Mouse (Mus musculus) frontal cortex, postnatal 10 days (tissue): ENCODE results near the gene 1700021F07Rik.

Experiments used
- DNase-seq, 2 experiments: peaks; one replicate each; pipeline ENCODE4 v3.0.0; 2022; ENCODE audit warnings: low spot score in 2 of 2, mixed read lengths in 1 of 2

1700021F07Rik gene

DNA sequence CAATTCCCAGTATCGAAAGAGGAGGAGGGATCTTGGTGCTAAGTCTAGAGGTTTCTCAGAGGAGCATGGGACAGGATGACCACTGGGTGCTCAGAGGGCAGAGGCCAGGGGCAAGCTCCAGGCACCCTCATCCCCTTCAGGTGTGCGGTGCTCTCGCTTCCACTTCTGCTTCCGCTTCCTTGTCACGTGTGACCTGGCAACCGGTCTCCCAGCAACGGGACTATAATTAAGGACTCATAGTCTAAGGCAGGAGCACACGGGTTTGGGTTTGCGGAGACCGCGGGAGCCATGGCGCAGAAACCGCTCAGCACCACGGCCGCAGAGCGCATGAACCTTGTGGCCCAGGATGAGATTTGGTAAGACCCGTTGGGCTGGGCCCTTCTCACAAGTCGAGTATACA lies at the start of gene 1700021F07Rik:
Gene 1700021F07Rik (plus strand): TSS at position 211 of the 400 bp plus-strand sequence.
- no peak for DNase-seq

DNA sequence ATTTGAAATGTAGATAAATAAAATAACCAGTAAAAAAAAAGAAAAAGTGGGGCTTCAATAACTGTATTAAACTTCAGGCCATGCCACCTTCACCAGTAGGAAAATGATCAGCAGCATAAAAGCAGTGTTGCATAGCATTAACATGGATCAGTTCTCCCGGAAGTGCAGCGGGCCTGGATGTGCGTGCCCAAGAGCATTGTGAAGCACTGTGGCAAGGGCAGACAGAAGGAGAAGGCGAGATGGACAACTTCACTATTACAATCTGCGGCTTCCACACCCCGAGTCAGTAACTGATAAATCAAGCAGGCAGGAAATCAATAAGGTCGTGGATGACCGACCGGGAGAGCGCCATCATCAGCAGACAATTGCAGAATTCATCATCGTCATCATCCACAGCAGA lies 49.2 kb upstream of the 1700021F07Rik start:
- DNase-seq, result no peak

DNA sequence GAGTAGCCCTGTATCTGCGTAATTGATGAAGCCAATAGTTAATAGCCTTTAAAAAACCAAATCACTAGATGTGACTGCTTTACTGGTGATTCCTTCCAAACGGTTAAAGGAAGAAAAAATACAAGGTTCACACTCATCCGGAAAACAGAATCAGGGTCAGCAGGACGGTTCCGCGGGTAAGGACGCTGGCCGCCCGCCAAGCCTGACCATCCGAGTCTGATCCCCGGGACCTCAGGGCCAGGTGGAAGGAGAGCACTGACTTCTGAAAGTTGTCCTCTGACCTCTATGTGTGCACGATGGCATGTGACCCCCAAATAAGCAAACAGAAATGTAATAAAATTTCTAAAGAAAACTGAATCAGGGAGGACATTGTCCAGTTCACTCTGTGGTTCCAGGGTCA lies 43.3 kb upstream of the 1700021F07Rik start:
- DNase-seq, result no peak

DNA sequence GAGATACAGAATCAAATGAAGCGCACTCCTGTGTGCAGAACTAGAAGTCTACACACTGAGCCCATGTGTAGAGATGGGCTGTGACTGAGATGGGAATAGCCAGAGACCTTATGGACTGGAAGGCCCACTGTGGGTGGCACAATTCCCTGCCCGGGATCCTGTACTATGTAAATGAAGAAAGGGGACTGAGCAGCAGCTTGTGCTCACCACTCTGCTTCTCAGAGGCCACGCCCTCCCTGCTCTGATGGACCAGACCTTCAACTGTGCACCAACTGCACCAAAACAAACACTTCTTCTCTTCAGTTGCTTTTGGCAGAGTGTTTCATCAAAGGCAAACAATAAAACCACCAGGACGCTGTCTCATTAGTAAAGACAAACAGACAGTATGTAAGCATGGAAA lies 37.9 kb upstream of the 1700021F07Rik start:
- DNase-seq, result no peak

DNA sequence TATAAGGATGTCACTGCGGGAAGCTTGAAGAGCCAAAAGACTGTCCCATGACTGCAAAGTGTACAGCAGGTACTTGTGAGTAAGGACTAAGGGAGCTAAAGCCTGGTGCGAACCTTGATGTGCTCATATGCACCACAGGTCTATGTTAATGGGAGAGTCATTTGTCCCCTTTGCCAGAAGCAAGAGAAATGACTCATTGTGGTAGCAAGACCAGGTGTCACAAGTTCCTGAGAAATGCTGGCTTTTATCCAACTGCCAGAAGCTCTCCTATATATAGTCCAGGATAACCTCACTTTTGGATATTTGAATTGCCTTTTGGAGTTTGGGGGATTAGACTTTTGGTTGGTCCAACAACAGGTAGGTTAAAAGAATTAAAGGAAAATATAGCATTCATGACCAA lies 22.8 kb upstream of the 1700021F07Rik start:
- no peak for DNase-seq

DNA sequence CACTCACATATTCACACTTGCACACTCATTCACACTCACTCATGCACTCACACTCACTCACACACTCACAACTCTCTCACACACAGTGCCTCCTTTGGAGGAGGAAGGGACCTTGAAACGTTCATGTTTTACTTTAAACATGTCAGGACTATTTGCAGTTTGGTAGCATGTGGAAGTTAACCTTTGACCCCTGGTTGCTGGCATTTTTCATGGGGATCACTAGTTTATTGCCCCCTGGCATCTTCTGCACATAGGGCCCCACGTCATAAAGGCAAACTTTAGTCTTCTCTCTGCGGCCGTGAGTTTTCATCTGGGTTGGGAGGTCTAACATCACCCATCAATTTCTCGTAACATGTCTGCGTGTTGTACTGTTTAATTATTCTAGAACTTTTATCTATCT lies 8.4 kb upstream of the 1700021F07Rik start:
- no peak for DNase-seq

DNA sequence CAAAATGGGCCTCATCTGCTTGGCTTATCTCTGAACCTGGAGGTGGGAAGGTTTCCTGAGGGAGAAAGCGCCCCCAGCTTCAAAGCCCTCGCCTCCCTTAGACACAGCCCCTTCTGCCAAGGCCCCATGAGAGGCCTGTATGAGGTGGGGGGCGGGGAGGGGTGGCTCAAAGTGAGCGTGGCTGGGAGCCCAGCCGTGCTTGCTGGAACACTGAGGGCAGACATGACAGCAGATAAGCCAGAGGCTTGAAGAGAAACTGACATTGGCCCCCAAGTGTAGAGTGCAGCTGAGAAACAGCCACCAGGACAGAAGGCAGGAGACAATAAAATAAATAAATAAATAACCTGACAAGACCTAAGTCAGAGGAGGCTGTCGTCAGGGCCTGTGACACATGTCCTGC lies 7.2 kb upstream of the 1700021F07Rik start:
- no peak for DNase-seq

DNA sequence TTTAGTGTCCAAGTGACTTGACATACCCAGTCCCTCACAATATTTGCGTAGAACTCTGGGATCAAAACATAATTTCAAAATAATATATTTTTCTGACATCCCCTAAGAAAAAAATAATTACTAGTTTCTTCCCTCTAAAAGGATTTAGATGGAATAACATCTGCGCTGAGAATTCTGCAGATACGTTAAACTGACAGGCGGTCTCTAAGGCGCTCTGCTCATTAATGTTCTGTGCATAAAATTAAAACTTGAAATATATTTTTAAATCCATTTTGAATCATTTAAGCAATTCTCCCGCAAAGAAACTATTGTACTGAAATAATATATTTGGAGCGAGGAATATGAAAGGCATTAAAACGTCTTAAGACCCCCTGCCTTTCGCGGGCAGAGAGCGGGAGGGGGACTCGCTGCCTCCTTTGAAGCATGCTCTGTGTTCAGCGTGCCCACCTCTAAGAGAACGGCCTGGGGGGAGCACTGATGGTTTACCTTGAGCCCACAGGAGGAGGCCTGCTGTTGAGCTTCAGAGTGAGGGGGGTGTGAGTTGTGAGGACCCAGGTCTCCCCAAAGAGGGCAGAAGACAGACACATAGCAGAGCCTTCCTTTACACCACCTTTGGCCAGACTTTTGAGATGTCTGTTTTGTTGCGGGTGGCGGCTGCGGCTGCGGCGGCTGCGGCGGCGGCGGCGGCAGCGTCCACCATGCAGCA lies 6.1 kb upstream of the 1700021F07Rik start:
- DNase-seq, result no peak

DNA sequence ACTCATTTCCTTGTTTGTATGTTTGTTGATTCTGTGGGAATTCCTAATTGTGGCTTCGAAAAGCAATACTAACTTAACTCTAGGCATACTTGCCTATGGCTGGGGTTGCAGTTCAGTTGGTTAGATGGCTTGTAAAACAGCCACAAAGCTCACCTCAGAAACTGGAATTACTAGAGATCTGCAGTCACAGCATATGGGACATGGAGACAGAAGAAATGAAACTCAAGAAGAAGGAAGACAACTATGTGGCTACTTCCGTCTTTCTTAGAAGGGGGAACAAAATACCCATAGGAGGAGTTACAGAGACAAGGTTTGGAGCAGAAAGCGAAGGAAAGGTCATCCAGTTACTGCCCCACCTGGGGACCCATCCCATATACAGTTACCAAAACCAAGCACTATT lies 6.1 kb downstream of the 1700021F07Rik start:
- DNase-seq, result no peak

DNA sequence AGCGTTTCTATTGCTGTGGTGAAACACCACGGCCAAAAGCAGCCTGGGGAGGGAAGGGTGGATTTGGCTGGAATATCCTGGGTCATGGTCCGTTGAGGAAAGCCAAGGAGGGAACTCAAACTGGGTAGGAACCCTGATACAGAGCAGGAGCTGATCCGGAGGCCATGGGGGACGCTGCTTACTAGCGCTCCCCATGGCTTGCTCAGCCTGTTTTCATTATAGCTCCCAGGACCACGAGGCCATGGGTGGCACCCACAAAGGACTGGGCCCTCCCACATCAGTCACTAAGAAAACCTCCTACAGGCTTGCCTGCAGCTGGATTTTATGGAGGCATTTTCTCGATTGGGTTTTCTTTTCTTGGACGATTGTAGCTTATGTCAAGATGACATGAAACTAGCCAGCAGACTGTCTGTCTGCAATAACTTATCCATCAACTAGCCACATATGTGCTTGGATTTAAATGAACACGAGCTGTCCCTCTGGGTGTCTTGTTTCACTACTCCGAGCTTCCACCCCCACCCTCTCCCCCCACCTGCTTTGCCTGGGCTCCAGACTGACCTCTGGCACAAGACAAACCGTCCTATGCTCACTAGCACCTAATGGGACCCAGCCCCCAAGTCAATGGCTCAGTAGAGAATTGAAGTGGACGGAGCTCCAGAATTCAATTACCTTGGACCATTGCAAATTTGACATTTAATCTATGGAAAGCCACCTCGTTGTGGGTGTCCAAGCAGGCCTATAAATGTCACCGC lies 10.5 kb downstream of the 1700021F07Rik start:
- no peak for DNase-seq

DNA sequence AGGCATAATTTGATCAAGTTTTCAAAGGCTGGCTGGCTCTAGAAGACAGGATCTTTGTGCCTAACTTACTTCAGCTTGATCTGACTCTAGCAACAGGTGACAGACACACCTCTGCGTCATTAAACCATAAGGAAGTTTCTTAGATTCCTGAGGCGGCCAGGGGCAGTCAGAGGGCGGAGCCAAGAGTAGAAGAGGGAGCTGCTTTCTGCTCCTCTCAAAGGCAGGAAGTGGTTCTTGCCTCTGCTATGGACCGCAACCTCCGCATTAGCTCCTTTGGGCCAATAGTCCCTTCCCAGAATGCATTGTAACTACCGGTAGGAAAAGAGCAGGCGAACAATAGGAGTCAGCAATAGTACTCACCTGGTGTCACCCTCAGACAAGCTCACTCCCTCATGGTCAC lies 12.2 kb downstream of the 1700021F07Rik start:
- no peak for DNase-seq

DNA sequence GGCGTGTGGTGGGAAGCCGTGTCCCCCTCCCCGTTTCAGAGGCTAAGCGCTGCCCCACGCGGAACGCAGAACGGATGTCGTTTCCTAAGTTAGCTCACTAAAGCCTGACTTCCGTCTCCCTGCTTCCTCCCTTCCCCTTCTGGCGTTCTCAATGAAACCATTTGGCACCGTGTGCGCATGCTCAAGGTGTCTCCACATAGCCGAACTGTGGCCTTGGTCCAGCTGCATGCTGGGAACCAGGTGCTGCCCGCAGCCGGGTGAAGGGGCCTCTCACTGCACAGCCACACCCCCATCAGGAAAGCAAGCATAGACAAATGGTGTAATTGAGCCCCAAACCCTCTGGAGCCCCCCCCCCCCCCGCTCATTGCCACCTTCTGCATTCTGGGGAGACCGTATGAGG lies 13.0 kb downstream of the 1700021F07Rik start:
- DNase-seq, result no peak

DNA sequence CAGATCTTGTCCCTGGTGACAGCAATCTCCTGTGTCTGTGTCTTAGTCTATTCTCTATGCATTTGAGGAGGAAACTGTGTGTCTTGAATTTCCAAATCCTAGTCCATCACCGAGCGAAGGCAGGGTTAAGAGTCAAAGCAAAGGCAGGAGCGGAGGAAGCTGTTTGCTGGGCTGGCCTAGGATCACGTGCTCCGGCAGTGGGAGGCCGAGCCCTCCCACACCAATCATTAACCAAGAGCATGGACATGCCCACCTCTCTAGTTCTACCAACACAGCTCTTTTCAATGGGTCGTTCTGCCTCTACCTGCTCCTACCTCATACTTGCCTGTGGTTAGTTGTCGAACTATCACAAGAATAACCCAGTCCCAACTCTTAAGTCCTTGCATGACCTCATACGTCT lies 13.5 kb downstream of the 1700021F07Rik start:
- no peak for DNase-seq

DNA sequence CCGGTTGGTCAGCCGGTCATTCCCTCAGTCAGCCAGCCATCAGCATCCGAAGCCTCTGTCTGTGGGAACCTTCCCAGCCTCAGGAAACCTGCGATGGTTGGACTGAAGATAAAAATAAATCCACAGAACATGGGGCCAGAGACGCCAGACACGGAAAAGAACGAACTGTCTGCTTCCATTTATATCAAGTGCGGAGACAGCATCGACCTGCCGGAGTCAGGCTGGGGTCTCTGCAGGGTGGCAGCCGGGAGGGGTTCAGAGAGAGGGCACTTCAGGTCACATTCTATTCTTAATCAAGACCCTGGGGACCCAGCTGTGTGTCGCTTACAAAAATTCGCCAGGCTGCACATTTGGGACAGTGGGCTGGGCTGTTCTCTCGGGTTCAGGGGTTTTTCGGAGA lies 17.4 kb downstream of the 1700021F07Rik start:
- DNase-seq, result no peak

DNA sequence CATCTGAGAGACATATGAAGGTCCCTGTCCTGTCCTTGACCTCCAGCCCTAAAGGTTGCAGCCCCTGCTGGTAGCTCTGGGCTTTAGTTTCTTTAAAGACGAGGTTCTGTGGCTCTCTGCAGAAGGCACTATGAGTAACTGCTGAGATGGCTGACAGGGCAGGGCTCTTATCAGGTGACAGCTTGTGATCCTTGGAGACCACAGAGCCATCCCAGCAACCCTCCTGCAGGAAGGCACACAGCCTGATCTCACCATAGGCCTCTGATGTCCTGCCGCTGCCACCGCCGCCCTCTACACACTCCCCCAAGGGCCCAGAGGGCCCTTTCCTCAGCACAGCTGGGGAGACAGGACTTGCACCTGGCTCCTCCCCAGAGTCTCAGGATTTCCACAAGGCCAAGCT lies 19.4 kb downstream of the 1700021F07Rik start:
- no peak for DNase-seq

DNA sequence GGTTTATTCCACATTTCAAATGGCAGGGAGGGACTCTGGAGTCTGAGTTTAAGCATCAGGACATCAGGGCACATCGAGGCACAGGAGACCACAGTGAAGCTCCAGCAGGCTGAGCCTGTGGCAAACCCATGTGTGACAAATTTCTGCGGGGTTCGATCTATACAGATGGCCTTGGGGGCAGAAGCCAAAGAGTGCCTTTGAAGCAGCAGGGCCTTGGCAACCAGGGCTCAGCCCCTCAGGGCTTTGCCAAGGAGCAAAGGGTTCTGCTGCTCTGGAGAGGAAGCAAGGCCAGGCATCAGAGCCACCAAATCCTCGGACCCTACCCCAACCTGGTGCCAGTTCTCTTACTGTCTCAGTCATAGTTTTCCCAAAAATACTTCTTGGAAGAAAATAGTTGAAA lies 20.3 kb downstream of the 1700021F07Rik start:
- no peak for DNase-seq

DNA sequence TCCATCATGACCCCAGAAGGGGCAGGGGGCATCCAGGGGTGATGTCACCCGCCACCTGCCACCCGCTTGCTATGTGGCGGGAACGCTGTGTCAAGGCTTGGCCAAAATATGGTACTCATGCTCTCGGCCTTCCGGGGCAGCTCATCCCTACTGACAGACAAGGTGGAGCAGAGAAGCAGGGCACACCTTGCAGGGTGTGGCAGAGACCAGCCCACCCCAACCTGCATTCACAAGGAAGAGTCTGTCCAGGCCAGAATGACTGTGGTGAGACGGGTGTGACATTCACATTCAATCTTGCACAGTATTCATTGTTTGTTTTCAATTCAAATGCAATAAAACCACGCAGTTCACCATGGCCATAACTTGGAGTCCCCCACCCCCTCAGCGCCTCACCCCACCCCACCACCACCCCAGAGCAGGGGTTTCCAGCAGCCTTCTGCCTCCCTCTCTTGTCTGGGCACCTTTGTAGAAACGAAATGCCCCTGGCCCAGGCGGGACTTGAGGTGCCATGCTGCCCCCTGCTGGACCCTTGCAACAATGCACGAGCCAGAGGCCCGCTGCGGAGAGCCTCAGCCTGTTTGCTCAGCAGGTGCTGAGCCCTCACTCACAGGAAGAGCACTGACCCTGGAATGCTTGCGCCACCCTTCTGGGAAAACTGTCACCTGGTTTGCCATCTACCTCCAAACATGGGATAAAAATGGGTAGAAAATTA lies 23.8 kb downstream of the 1700021F07Rik start:
- DNase-seq, result peak; percentile 50 to 80

DNA sequence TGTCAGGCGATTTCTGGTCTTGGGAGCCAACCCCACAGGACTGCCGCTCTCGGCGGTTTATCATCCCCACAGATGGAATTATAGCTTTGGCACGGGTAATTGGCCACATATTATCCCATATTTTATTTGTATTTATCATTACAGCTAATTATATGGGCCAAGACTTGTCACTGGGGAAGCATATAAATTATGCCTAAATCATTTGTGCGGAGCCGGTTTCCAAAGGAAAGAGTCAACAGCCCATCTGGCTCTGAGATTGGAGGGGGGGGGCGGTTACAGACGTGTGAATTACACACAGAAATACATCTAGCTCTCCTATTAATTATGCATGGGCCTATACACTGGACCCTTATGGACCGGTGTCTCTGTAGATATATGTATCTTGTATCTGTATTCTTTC lies 26.9 kb downstream of the 1700021F07Rik start:
- no peak for DNase-seq

DNA sequence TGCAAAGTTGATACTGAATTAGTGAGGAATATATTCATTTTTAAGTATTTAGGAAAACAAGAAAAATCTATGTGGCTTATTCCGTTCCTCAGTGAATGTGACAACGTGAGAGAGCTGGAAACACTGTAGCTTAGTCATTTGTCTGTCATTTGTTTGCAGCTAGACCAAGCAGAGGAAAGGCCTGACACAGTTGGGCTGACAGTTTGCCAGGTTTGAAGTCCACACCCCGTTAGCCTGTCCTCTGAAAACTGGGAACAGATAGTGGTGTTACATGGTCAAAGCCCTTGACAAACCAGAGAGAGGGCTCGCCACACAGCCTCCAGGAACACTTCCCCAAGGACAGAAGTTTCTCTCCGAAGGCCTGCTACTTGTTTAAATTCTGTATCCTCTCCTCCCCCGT lies 28.3 kb downstream of the 1700021F07Rik start:
- DNase-seq, result no peak

DNA sequence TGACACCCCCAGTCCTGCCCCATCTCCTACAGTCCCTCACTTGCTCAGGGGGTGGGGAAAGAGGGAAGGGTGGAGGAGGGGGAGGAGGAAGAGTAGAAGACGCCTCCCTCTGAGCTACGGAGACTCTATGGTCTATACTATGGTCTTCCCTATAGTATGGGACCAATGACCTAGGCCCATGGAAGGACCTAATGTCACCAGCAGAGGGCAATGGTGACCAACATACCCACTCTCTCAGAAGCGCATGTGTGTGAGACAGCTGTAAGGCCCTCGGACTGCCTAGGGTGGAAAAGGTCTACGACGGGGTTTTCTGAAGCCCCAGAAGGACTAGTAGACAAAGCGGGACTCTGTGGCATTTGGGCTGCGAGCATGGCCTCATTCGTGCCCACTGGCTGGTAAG lies 31.5 kb downstream of the 1700021F07Rik start:
- DNase-seq, result no peak

DNA sequence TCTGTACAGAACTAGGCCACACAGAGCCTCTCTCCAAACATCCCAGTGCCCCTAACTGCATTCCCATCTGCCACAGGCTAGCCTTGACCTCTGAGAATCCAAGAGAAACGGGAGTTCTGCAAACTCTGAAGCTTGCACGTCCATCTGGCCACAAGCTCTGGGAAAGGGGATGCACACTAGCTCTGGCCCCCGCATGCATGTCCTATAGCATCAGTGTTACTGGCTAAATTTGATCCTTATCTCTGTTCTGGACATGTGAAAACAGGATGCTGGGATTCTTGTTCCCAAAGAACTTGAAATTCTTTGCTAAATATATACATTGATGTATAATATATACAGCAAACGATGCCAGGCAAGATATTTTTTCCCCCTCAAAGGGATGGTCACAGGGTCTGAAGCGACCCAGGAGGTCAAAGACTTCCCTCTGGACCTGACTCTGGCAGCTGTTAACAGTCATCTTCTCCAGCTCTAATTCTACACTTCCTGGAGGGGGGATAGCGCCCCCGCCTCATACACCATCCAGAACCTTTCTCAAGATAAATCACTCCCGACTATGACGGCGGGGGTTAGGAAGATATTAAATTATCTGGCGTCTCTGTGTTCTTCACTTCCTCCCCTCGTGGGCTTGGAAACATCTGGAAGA lies 36.5 kb downstream of the 1700021F07Rik start:
- no peak for DNase-seq

DNA sequence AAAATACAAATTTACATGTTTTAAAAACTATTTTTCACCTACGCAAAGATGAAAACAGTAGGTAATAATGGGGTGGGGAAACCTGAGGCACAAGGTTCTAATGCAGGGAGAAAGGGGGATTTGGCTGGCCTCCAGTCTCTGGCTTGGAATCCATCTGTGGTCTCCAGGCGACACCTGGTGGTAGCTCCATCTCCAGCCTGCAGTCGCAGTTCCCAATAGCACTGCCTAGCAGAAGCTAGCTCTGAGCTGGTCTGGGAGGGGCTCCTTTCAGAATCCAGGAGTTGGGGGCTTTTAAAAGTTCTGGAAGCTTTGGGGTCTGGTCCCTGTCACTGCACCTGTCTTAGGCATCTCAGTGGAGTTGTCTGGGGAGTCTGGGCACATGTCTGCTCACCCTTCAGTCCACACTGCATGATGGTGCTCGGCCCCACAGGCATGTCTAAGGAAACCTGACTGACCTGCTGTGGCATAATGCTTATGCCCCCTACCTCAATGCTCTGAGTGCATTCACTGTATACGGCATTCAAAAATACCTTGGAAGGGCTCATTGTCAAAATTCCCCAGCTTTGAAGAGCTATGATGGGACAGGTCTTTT lies 39.6 kb downstream of the 1700021F07Rik start:
- DNase-seq, result peak; percentile 52 to 81
